Mouse (Mus musculus) embryonic facial prominence, embryonic 14.5 days (tissue): ENCODE measurements around the gene Hist1h2br. TPM values are rescaled to one million over a fixed set of nuclear protein-coding genes. Genes with fewer than 3 reads are reported as not detected.
"Not testable (repeated sequence)": the region's sequence is repeated elsewhere in the genome, so short reads cannot be mapped to it uniquely, and the experiment has no call there.

Source experiments
- ATAC-seq: fragments of 200-750 bp; cut with Nextera tagmentation; 2 replicates; pipeline ENCODE4 v1.8.0; 2017; ENCODE audit warnings: low read depth, moderate number of reproducible peaks, moderate TSS enrichment
- DNase-seq: peaks from one replicate; pipeline ENCODE4 v3.0.0-alpha.2; 2015; ENCODE audit warnings: low spot score
- H3K27ac ChIP-seq: fragments of 300-500 bp; sonication (generic); replicated peaks from 2 replicates; pipeline ENCODE4 v1.5.1; 2014; ENCODE audit warnings: low read depth, mild to moderate bottlenecking, low read length, moderate library complexity
- H3K27me3 ChIP-seq: fragments of 300-500 bp; sonication (generic); replicated peaks from 2 replicates; pipeline ENCODE4 v1.6.1; 2014; ENCODE audit warnings: low read length; ENCODE audit not compliant: control insufficient read depth, insufficient read depth
- H3K36me3 ChIP-seq: fragments of 300-500 bp; sonication (generic); 2 replicates; pipeline ENCODE4 v1.6.1; 2014; ENCODE audit warnings: low read length, mixed read lengths; ENCODE audit not compliant: control insufficient read depth, insufficient read depth
- H3K4me1 ChIP-seq: fragments of 300-500 bp; sonication (generic); 2 replicates; pipeline ENCODE4 v1.6.1; 2014; ENCODE audit warnings: antibody characterized with exemption, low read length; ENCODE audit not compliant: control insufficient read depth, insufficient read depth
- H3K4me2 ChIP-seq: fragments of 300-500 bp; sonication (generic); 2 replicates; pipeline ENCODE4 v1.6.1; 2014; ENCODE audit warnings: low read depth, mild to moderate bottlenecking, low read length, moderate library complexity, mixed read lengths
- H3K4me3 ChIP-seq: fragments of 300-500 bp; sonication (generic); 2 replicates; pipeline ENCODE4 v1.5.1; 2014; ENCODE audit warnings: low read depth, mild to moderate bottlenecking, low read length
- H3K9ac ChIP-seq: fragments of 300-500 bp; sonication (generic); 2 replicates; pipeline ENCODE4 v1.6.1; 2014; ENCODE audit warnings: low read depth, mild to moderate bottlenecking, low read length, moderate library complexity, mixed read lengths
- H3K9me3 ChIP-seq: fragments of 300-500 bp; sonication (generic); 2 replicates; pipeline ENCODE4 v1.6.1; 2016; ENCODE audit warnings: low read length; ENCODE audit not compliant: control insufficient read depth
- WGBS: fragments of 180-500 bp; shearing (Covaris S2); extraction: QIAGEN DNeasy Blood & Tissue Kit; methylation state at CpG from one replicate; pipeline ENCODE4 v1.1.7; 2014; 5-methylcytosine and 5-hydroxymethylcytosine counted together
- polyA plus RNA-seq: library from polyadenylated mRNA; unstranded; fragments of >200 nt; fragmentation: Nextera tagmentation; extraction: Ambion mirVana; gene quantifications from 2 replicates; pipeline ENCODE4 v1.2.1, GENCODE M21; 2014

The Hist1h2br gene
- polyA plus RNA-seq, 1 experiment from 2014 or later: 13.5 TPM

DNA sequence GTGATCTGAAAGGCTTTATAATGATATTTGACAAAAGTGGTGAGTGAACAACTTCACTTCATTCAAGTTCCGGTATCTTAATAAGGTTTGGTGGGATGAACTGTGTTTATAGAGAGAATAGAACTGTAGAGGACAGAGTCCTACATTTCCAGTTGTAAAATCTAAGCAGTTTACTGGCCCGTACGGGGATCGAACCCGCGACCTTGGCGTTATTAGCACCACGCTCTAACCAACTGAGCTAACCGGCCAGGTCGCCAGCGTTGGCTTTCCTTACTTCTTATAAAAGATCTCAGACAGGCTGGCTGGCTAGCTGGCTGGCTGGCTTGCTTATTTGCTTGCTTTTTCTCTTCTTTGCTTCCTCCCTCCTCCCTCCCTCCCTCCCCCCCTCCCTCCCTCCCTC is 21.6 kb downstream of the Hist1h2br start:
- under 1% methylated on average over 11 of the region's 11 CpGs for WGBS
- Histone ChIP-seq H3K27me3 (no peaks in the 10 kb centered on the region), H3K9ac (no peak overlapping the region), H3K4me1 (no peaks in the 10 kb centered on the region), H3K36me3 (no peaks in the 10 kb centered on the region), H3K4me3 (peak overlapping the region; percentile 44), H3K4me2 (peak overlapping the region; percentile 59), H3K9me3 (no peaks in the 10 kb centered on the region), H3K27ac (no peak overlapping the region)
- ATAC-seq: peak; percentile 55
- DNase-seq: peak; percentile 59

DNA sequence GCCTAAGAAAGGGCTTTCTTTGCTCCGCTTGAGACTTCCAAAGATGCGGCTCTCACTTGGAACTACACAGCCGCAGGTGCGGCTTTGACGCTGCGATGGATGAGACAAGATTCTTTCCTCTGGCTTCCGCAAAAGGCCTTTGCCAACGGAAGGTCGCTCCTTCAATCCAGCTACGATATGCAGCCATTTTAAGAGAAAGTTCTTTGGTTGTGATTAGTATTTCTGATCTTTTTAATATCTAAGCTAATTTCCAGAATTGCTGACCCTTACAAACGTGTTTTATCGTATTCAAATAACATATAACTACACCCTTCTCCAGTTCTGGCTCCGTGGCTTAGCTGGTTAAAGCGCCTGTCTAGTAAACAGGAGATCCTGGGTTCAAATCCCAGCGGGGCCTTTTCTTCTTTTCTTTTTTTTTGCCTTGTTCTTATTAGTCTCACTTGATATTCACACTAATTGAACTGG is 22.2 kb downstream of the Hist1h2br start:
- H3K27ac ChIP-seq: no peak overlapping the region
- H3K9me3 ChIP-seq: no peaks in the 10 kb centered on the region
- no peaks in the 10 kb centered on the region for H3K36me3 ChIP-seq
- peak overlapping the region; percentile 55 for H3K9ac ChIP-seq
- no peaks in the 10 kb centered on the region for H3K4me1 ChIP-seq
- WGBS: 3% methylated on average over 15 of the region's 15 CpGs
- peak overlapping the region; percentile 59 for H3K4me2 ChIP-seq
- DNase-seq: peak; percentile 72
- ATAC-seq: peak; percentile 53; the same call in 1 of the 2 replicates
- H3K27me3 ChIP-seq: no peaks in the 10 kb centered on the region
- H3K4me3 ChIP-seq: peak overlapping the region; percentile 44

DNA sequence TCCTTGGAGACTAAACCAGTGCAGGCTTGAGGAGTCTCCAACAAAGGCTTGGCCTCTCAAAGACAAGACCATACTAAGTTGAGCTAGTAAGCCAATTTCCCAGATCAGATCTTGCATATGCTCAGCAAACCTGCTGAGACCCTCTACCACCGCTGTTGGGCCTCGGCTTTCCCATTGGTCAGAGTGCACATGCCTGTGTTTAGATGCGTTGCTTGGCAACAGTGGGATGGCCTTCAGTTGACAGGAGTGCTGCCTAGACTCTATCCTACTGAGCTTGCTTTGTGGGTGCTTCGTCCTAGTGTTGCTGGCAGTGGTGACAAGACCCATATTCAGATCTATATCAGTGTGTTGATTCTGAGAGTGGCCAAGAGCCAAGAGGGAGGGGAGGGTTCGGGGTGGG is 28.1 kb downstream of the Hist1h2br start:
- no peak overlapping the region for H3K27ac ChIP-seq
- H3K4me3 ChIP-seq: no peak overlapping the region
- no peak for DNase-seq
- no peak for ATAC-seq
- H3K9ac ChIP-seq: no peak overlapping the region
- H3K36me3 ChIP-seq: no peaks in the 10 kb centered on the region
- no peaks in the 10 kb centered on the region for H3K4me1 ChIP-seq
- H3K27me3 ChIP-seq: no peaks in the 10 kb centered on the region
- H3K9me3 ChIP-seq: no peaks in the 10 kb centered on the region
- WGBS: 17% methylated on average over 5 of the region's 5 CpGs
- H3K4me2 ChIP-seq: no peak overlapping the region

DNA sequence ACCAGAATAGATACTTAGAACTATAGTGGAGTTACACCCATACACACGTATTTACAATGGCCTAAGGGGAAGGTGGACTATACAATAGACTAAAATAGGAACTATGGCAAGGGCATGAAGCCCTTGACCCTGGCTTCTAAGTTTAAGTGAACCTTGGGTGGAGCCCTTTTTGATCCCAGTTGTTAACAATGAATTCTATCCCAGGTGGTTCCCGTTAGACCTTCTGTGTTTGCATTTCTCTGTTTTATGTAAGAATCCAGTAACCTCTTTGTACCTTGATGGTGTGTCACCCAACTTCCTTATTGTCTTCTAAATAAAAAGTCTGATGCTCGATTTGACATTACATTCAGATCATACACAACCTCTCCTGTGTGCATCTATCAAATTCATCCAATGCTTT is 32.0 kb downstream of the Hist1h2br start:
- not testable (repeated sequence) for H3K4me2 ChIP-seq, H3K4me1 ChIP-seq, ATAC-seq, DNase-seq, H3K9me3 ChIP-seq, H3K9ac ChIP-seq, H3K27ac ChIP-seq, H3K36me3 ChIP-seq, H3K4me3 ChIP-seq, H3K27me3 ChIP-seq
- 61% methylated on average over 3 of the region's 3 CpGs for WGBS

DNA sequence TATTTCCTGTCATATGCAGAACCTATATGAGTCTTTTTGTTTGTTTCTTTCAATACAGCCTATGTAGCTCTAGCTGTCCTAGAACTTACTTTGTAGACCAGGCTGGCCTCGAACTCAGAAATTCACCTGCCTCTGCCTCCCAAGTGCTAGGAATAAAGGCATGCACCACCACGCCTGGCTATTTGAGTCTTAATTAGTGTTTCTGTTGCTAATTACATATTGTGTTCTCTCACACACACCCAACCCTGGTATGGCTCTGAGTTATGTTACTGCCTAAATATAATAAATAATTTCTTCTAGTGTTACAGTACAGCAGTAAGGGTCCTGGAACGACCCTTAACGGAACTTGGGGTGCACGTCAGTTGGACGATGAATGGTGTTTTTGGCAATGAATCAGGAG is 47.2 kb downstream of the Hist1h2br start:
- 79% methylated on average over 6 of the region's 6 CpGs for WGBS
- Histone ChIP-seq H3K4me1 (0 out of 2 replicates have a peak, but pooled peaks cover 3% of the 10 kb centered on the region), H3K27ac (no peak overlapping the region), H3K4me2 (no peak overlapping the region), H3K9me3 (no peaks in the 10 kb centered on the region), H3K36me3 (no peaks in the 10 kb centered on the region), H3K4me3 (no peak overlapping the region), H3K9ac (no peak overlapping the region), H3K27me3 (no peaks in the 10 kb centered on the region)
- no peak for DNase-seq
- no peak for ATAC-seq

DNA sequence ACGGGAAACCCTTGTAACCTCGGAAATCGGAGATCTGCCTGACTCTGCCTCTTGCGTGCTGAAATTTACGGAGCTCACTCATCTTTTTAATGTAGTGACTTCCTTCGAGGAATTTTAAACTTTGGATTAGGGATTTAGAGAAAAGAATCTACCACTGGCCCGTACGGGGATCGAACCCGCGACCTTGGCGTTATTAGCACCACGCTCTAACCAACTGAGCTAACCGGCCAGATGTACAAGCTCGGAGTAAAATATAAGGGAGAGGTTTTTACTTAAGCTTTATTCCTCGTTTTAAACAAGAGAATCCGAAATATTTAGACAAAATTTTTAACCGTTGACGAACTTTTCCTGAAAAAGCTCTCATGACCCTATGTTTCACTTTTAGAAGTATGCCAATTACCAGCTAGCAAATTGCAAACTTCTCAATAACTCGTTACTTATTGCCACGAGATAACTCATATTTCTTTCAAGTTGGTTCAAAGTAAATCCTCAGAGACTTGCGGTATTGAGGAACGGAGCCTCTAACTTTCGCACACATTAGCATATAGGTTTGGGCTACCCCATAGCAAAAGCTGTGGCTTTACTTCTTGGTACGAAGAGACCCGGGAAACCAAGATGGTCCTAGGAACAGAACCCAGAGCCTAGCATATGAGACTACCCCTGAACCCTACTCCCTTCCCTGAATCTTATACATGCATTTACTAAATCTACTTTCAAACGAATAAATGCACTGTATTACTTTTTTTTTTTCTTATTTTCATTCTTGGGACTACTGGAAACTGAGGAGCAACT is 48.5 kb downstream of the Hist1h2br start:
- Histone ChIP-seq H3K4me1 (0 out of 2 replicates have a peak, but pooled peaks cover 3% of the 10 kb centered on the region), H3K27ac (no peak overlapping the region), H3K9me3 (no peaks in the 10 kb centered on the region), H3K36me3 (no peaks in the 10 kb centered on the region), H3K4me3 (peak overlapping the region; percentile 39), H3K4me2 (peak overlapping the region; percentile 53), H3K27me3 (no peaks in the 10 kb centered on the region), H3K9ac (0 out of 2 replicates have a peak overlapping the region, but pooled peaks have one; percentile 21)
- peak; percentile 56 for DNase-seq
- no peak for ATAC-seq
- 4% methylated on average over 27 of the region's 27 CpGs for WGBS

DNA sequence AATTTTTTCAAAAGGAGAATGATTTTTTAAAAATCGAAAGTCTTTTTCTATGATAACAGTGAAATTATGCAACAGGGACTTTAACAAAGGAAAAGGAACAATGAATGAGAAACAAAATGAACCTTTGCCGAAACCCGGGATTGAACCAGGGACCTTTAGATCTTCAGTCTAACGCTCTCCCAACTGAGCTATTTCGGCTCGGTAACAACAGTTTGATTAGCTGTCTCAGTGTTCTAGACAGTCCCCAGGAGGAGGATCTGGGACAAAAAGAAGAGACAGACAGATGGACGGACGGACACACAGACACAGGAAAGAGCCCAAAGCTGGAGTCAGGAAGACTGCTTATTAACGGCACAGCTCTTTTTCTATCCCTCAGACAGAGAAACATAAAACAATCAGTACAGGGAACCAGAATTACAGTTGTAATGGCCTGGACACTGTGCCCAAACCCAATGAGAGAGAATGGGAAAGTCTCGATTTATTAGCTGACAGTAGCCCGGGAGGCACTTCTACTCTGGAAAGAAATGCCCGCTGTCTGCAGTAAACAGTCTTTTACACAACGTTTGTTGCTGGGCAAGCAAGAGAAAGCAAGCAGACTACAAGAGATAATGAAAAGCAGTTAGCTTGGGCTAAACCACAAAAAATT is 49.3 kb downstream of the Hist1h2br start:
- H3K27me3 ChIP-seq: no peaks in the 10 kb centered on the region
- peak overlapping the region; percentile 39 for H3K4me3 ChIP-seq
- WGBS: 1% methylated on average over 13 of the region's 13 CpGs
- H3K36me3 ChIP-seq: no peaks in the 10 kb centered on the region
- ATAC-seq: peak; percentile 50; the same call in 1 of the 2 replicates
- no peak overlapping the region for H3K9ac ChIP-seq
- no peak overlapping the region for H3K27ac ChIP-seq
- peak overlapping the region; percentile 53 for H3K4me2 ChIP-seq
- H3K9me3 ChIP-seq: no peaks in the 10 kb centered on the region
- 0 out of 2 replicates have a peak, but pooled peaks cover 3% of the 10 kb centered on the region for H3K4me1 ChIP-seq
- peak; percentile 47 for DNase-seq

DNA sequence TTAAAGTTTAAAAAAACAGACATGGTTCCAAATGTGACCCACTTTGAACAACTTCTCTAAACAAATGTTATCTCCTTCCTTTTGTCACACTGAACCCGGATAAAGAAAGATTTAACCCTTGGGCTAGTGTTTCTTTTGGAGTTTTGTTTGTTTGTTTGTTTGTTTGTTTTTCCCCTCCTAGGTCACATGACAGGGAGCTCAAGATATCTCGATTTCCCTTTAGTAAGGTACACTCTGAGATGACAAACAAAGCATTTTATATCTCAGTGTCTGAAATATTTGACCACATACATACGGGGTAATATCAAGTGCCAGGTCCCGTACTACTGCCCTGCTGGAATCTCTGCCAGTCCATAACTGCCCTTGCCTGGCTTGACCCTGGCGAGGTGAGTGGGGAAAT is 49.9 kb downstream of the Hist1h2br start:
- no peaks in the 10 kb centered on the region for H3K27me3 ChIP-seq
- ATAC-seq (no peak), DNase-seq (no peak)
- peak overlapping the region; percentile 53 for H3K4me2 ChIP-seq
- 40% methylated on average over 5 of the region's 5 CpGs for WGBS
- H3K9ac ChIP-seq: no peak overlapping the region
- H3K27ac ChIP-seq: no peak overlapping the region
- H3K36me3 ChIP-seq: no peaks in the 10 kb centered on the region
- H3K4me3 ChIP-seq: peak overlapping the region; percentile 39; the same call in 1 of the 2 replicates
- no peaks in the 10 kb centered on the region for H3K9me3 ChIP-seq
- 0 out of 2 replicates have a peak, but pooled peaks cover 3% of the 10 kb centered on the region for H3K4me1 ChIP-seq
